Mouse (Mus musculus): ENCODE results near the gene Pank4. TPM values are rescaled to one million over a fixed set of nuclear protein-coding genes. Genes with fewer than 3 reads are reported as not detected.

The Pank4 gene
- polyA plus RNA-seq, 1 experiment from 2014 or later, result 31.5 TPM

- no peak overlapping the region; the same call in 1 of the 2 replicates for H3K9ac ChIP-seq (ENCODE audit: low read depth, low read length)
- 26% methylated on average over 15 of the region's 17 CpGs for WGBS
- H3K4me3 ChIP-seq (ENCODE audit: low read depth, low read length), result no peak overlapping the region
- no peaks in the 10 kb centered on the region for H3K9me3 ChIP-seq (ENCODE audit: control insufficient read depth, low read length)
- ATAC-seq (ENCODE audit: low FRiP score) (peak; percentile 29; the same call in 1 of the 2 replicates), DNase-seq (ENCODE audit: low spot score) (peak; percentile 84)
- no peak overlapping the region for H3K4me2 ChIP-seq (replicated peaks; ENCODE audit: low read depth, low read length)
- no peak overlapping the region for H3K27ac ChIP-seq (ENCODE audit: low read depth, low read length)
- peaks cover 8% of the 10 kb centered on the region for H3K4me1 ChIP-seq (replicated peaks; ENCODE audit: control insufficient read depth, insufficient read depth, low read length)
- 0 out of 2 replicates have a peak, but pooled peaks cover 2% of the 10 kb centered on the region for H3K36me3 ChIP-seq (ENCODE audit: control insufficient read depth, insufficient read depth, low read length)
- H3K27me3 ChIP-seq (ENCODE audit: control insufficient read depth, insufficient read depth, low read length), result peaks cover 3% of the 10 kb centered on the region; the same call in 1 of the 2 replicates
These were observed 22.2 kb downstream of the Pank4 start for GRCm38 (mm10) chr4:154986096-154986495.

- Histone ChIP-seq H3K4me3 (ENCODE audit: low read depth, low read length) (no peak overlapping the region), H3K4me2 (replicated peaks; ENCODE audit: low read depth, low read length) (no peak overlapping the region), H3K9me3 (ENCODE audit: control insufficient read depth, low read length) (no peaks in the 10 kb centered on the region), H3K9ac (ENCODE audit: low read depth, low read length) (no peak overlapping the region), H3K27me3 (ENCODE audit: control insufficient read depth, insufficient read depth, low read length) (peaks cover 3% of the 10 kb centered on the region; the same call in 1 of the 2 replicates), H3K27ac (ENCODE audit: low read depth, low read length) (no peak overlapping the region), H3K36me3 (ENCODE audit: control insufficient read depth, insufficient read depth, low read length) (0 out of 2 replicates have a peak, but pooled peaks cover 2% of the 10 kb centered on the region), H3K4me1 (replicated peaks; ENCODE audit: control insufficient read depth, insufficient read depth, low read length) (peaks cover 8% of the 10 kb centered on the region)
- ATAC-seq (ENCODE audit: low FRiP score) (no peak), DNase-seq (ENCODE audit: low spot score) (no peak)
- WGBS, result 70% methylated on average over 13 of the region's 15 CpGs
These were observed 22.8 kb downstream of the Pank4 start for GRCm38 (mm10) chr4:154986750-154987149.

GRCm38 (mm10) chr4:154994876-154995275, 31.0 kb downstream of the Pank4 start:
- Histone ChIP-seq H3K4me3 (ENCODE audit: low read depth, low read length) (no peak overlapping the region), H3K27ac (ENCODE audit: low read depth, low read length) (no peak overlapping the region), H3K36me3 (ENCODE audit: control insufficient read depth, insufficient read depth, low read length) (no peaks in the 10 kb centered on the region), H3K4me2 (replicated peaks; ENCODE audit: low read depth, low read length) (no peak overlapping the region), H3K9ac (ENCODE audit: low read depth, low read length) (no peak overlapping the region), H3K27me3 (ENCODE audit: control insufficient read depth, insufficient read depth, low read length) (no peaks in the 10 kb centered on the region), H3K9me3 (ENCODE audit: control insufficient read depth, low read length) (no peaks in the 10 kb centered on the region), H3K4me1 (replicated peaks; ENCODE audit: control insufficient read depth, insufficient read depth, low read length) (peaks cover 2% of the 10 kb centered on the region)
- ATAC-seq (ENCODE audit: low FRiP score) (no peak), DNase-seq (ENCODE audit: low spot score) (no peak)
- WGBS, result 75% methylated on average over 4 of the region's 4 CpGs

GRCm38 (mm10) chr4:154996572-154997154, 32.7 kb downstream of the Pank4 start:
- no peak overlapping the region for H3K4me3 ChIP-seq (ENCODE audit: low read depth, low read length)
- WGBS, result 35% methylated on average over 8 of the region's 8 CpGs
- no peaks in the 10 kb centered on the region for H3K27me3 ChIP-seq (ENCODE audit: control insufficient read depth, insufficient read depth, low read length)
- DNase-seq (ENCODE audit: low spot score) (peak; percentile 49), ATAC-seq (ENCODE audit: low FRiP score) (peak; percentile 60)
- peaks cover 2% of the 10 kb centered on the region for H3K4me1 ChIP-seq (replicated peaks; ENCODE audit: control insufficient read depth, insufficient read depth, low read length)
- no peaks in the 10 kb centered on the region for H3K9me3 ChIP-seq (ENCODE audit: control insufficient read depth, low read length)
- no peak overlapping the region for H3K9ac ChIP-seq (ENCODE audit: low read depth, low read length)
- H3K27ac ChIP-seq (ENCODE audit: low read depth, low read length), result no peak overlapping the region; the same call in 1 of the 2 replicates
- H3K4me2 ChIP-seq (replicated peaks; ENCODE audit: low read depth, low read length), result no peak overlapping the region
- no peaks in the 10 kb centered on the region for H3K36me3 ChIP-seq (ENCODE audit: control insufficient read depth, insufficient read depth, low read length)

- peaks cover 2% of the 10 kb centered on the region for H3K4me1 ChIP-seq (replicated peaks; ENCODE audit: control insufficient read depth, insufficient read depth, low read length)
- H3K27ac ChIP-seq (ENCODE audit: low read depth, low read length), result no peak overlapping the region
- 80% methylated on average over 5 of the region's 5 CpGs for WGBS
- H3K36me3 ChIP-seq (ENCODE audit: control insufficient read depth, insufficient read depth, low read length), result no peaks in the 10 kb centered on the region
- DNase-seq (ENCODE audit: low spot score), result no peak
- no peaks in the 10 kb centered on the region for H3K9me3 ChIP-seq (ENCODE audit: control insufficient read depth, low read length)
- no peak overlapping the region for H3K4me3 ChIP-seq (ENCODE audit: low read depth, low read length)
- no peak for ATAC-seq (ENCODE audit: low FRiP score)
- no peaks in the 10 kb centered on the region for H3K27me3 ChIP-seq (ENCODE audit: control insufficient read depth, insufficient read depth, low read length)
- H3K4me2 ChIP-seq (replicated peaks; ENCODE audit: low read depth, low read length), result no peak overlapping the region
- no peak overlapping the region for H3K9ac ChIP-seq (ENCODE audit: low read depth, low read length)
These were observed 35.5 kb downstream of the Pank4 start for GRCm38 (mm10) chr4:154999379-154999778.

- no peak overlapping the region for H3K4me2 ChIP-seq (replicated peaks; ENCODE audit: low read depth, low read length)
- H3K27me3 ChIP-seq (ENCODE audit: control insufficient read depth, insufficient read depth, low read length), result no peaks in the 10 kb centered on the region
- DNase-seq (ENCODE audit: low spot score), result no peak
- no peak overlapping the region for H3K9ac ChIP-seq (ENCODE audit: low read depth, low read length)
- H3K27ac ChIP-seq (ENCODE audit: low read depth, low read length), result no peak overlapping the region
- no peaks in the 10 kb centered on the region for H3K36me3 ChIP-seq (ENCODE audit: control insufficient read depth, insufficient read depth, low read length)
- no peaks in the 10 kb centered on the region for H3K9me3 ChIP-seq (ENCODE audit: control insufficient read depth, low read length)
- no peak overlapping the region for H3K4me3 ChIP-seq (ENCODE audit: low read depth, low read length)
- WGBS, result 81% methylated on average over 3 of the region's 3 CpGs
- ATAC-seq (ENCODE audit: low FRiP score), result no peak
- H3K4me1 ChIP-seq (replicated peaks; ENCODE audit: control insufficient read depth, insufficient read depth, low read length), result no peaks in the 10 kb centered on the region
These were observed 41.4 kb downstream of the Pank4 start for GRCm38 (mm10) chr4:155005278-155005677.

- no peak overlapping the region for H3K27ac ChIP-seq (ENCODE audit: low read depth, low read length)
- H3K4me3 ChIP-seq (ENCODE audit: low read depth, low read length), result no peak overlapping the region
- no peaks in the 10 kb centered on the region for H3K9me3 ChIP-seq (ENCODE audit: control insufficient read depth, low read length)
- no peaks in the 10 kb centered on the region for H3K36me3 ChIP-seq (ENCODE audit: control insufficient read depth, insufficient read depth, low read length)
- WGBS, result 57% methylated on average over 10 of the region's 10 CpGs
- no peak for DNase-seq (ENCODE audit: low spot score)
- no peak for ATAC-seq (ENCODE audit: low FRiP score)
- no peak overlapping the region for H3K4me2 ChIP-seq (replicated peaks; ENCODE audit: low read depth, low read length)
- H3K27me3 ChIP-seq (ENCODE audit: control insufficient read depth, insufficient read depth, low read length), result no peaks in the 10 kb centered on the region
- no peak overlapping the region for H3K9ac ChIP-seq (ENCODE audit: low read depth, low read length)
- H3K4me1 ChIP-seq (replicated peaks; ENCODE audit: control insufficient read depth, insufficient read depth, low read length), result no peaks in the 10 kb centered on the region
These were observed 42.4 kb downstream of the Pank4 start for GRCm38 (mm10) chr4:155006296-155006695.

- no peak overlapping the region for H3K4me2 ChIP-seq (replicated peaks; ENCODE audit: low read depth, low read length)
- H3K36me3 ChIP-seq (ENCODE audit: control insufficient read depth, insufficient read depth, low read length), result no peaks in the 10 kb centered on the region
- 96% methylated on average over 3 of the region's 3 CpGs for WGBS
- no peak overlapping the region for H3K9ac ChIP-seq (ENCODE audit: low read depth, low read length)
- H3K4me3 ChIP-seq (ENCODE audit: low read depth, low read length), result no peak overlapping the region
- no peaks in the 10 kb centered on the region for H3K9me3 ChIP-seq (ENCODE audit: control insufficient read depth, low read length)
- H3K27me3 ChIP-seq (ENCODE audit: control insufficient read depth, insufficient read depth, low read length), result no peaks in the 10 kb centered on the region
- H3K27ac ChIP-seq (ENCODE audit: low read depth, low read length), result no peak overlapping the region
- ATAC-seq (ENCODE audit: low FRiP score) (no peak), DNase-seq (ENCODE audit: low spot score) (no peak)
- H3K4me1 ChIP-seq (replicated peaks; ENCODE audit: control insufficient read depth, insufficient read depth, low read length), result no peaks in the 10 kb centered on the region
These were observed 43.7 kb downstream of the Pank4 start for GRCm38 (mm10) chr4:155007641-155008040.

- no peaks in the 10 kb centered on the region for H3K36me3 ChIP-seq (ENCODE audit: control insufficient read depth, insufficient read depth, low read length)
- no peaks in the 10 kb centered on the region for H3K4me1 ChIP-seq (replicated peaks; ENCODE audit: control insufficient read depth, insufficient read depth, low read length)
- no peaks in the 10 kb centered on the region for H3K9me3 ChIP-seq (ENCODE audit: control insufficient read depth, low read length)
- no peak overlapping the region for H3K4me2 ChIP-seq (replicated peaks; ENCODE audit: low read depth, low read length)
- no peak overlapping the region for H3K4me3 ChIP-seq (ENCODE audit: low read depth, low read length)
- DNase-seq (ENCODE audit: low spot score), result no peak
- H3K27me3 ChIP-seq (ENCODE audit: control insufficient read depth, insufficient read depth, low read length), result no peaks in the 10 kb centered on the region
- H3K27ac ChIP-seq (ENCODE audit: low read depth, low read length), result no peak overlapping the region
- no peak for ATAC-seq (ENCODE audit: low FRiP score)
- H3K9ac ChIP-seq (ENCODE audit: low read depth, low read length), result no peak overlapping the region
These were observed 44.2 kb downstream of the Pank4 start for GRCm38 (mm10) chr4:155008075-155008474.
